Mouse (Mus musculus): Measurements from ENCODE around the gene Rtn4ip1.
A peak's percentile ranks its signal among the peaks of the same experiment; 100 is the strongest.
"Not testable (repeated sequence)": the region's sequence is repeated elsewhere in the genome, so short reads cannot be mapped to it uniquely, and the experiment has no call there.

The Rtn4ip1 gene

DNA sequence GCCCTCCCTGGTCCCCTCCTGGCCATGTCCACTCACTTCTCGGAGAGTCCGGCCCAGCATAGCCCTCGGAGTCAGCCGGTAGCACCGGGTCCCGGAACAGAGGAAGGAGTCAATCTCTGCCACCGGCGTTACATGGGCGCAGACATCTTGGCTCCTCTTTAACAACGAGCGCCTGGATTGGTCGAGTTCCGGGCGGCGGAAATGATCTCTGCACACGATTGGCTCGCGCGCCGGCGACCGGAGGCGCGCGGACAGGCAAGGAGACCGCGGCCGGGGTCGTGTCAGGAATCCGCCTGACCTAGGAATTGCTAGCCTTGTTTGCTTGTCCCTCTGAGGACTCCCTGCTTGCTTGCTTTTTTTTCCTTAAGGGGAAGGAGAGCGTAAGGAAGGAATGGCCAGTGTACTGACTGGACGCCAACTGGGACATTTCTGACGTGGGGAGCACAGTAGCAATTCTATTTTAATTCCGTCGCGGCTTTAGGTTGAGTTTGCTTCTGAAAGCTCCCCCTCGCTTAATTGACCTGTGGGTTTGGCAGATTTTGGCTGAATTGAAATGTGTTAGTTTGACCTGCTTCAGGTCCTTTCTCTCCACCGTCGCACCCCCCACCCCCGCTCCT is at the start of gene Rtn4ip1, which contains the start of gene Qrsl1:
TSS of gene Rtn4ip1 (plus strand) at position 230 of the 617 bp plus-strand sequence.
TSS of gene Qrsl1 (minus strand) at position 168 of the 617 bp plus-strand sequence.
- peak; percentile 96 for DNase-seq

DNA sequence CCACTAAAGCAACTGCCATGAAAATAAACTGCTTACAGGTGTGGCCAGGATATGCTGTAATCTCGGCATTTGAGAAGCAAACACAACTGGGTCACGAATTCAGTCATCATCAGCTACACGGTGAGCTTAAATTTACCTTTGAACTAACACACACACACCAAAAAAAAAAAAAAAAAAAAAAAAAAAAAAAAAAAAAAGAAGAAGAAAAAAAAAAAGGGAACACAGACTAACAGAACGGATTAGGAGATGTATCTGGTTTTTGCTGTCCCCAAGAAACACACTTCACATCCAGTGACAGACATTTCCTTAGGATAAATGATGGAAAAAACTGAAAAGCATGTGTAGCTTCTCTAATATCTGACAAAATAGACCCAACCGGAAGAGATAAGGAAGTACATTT is 49.7 kb upstream of the Rtn4ip1 start:
- no peak for DNase-seq

DNA sequence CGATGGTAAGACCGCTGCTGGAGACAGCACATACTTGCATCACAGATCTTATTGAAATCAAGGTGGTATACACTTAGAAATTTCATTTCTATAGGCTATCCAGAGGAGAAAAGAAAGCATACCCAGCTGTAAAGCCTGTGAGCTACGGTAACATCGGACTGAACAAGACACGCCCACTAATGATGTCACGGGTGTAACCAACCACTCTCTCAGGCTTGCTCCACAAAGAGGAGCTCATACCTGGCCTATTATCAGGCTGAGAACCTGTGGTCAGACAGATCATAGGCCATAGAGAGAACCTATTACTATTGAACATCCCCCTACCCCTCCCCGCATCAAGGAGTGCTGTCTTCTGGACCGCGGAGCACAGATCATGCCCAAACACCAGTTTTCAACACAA is 45.7 kb upstream of the Rtn4ip1 start:
- no peak for DNase-seq

DNA sequence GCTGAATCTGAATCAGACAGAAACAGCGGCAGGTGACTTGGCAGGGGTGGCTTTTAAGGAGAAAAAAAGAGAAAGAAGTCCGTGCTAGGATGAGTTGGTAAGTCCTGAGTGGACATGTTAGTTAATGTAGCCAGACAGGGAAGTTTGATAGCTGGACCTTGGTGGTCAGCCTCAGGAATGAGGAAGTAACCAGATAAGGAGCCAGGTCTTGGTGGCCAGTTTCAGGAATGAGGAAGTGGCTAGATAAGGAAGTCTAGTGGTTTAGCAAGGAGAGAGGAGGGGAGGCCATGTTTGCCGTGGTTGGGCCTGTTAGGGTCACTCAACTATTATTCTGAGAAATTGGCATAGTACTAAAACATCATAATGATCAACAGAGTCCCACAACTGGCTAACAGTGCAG is 45.3 kb upstream of the Rtn4ip1 start:
- DNase-seq: no peak

DNA sequence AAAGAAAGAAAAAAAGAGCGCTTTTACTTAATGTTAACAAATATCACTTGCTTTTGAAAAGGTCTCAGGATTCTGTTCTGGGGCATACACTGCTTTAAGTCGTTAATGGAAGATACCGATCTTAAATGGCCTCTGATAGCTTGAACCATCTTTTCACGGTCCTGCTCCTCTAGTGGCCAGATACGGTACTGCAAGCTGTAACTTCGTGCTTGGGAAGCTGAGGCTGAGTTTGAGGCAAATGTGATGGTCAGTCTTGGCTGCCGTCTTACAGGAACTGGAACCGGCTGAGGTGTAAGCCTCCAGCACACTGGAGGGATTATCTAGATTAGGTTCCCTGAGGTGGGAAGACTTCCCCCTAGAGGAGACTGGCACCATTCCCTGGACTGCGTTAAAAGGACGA is 30.9 kb upstream of the Rtn4ip1 start:
- DNase-seq: peak; percentile 55

DNA sequence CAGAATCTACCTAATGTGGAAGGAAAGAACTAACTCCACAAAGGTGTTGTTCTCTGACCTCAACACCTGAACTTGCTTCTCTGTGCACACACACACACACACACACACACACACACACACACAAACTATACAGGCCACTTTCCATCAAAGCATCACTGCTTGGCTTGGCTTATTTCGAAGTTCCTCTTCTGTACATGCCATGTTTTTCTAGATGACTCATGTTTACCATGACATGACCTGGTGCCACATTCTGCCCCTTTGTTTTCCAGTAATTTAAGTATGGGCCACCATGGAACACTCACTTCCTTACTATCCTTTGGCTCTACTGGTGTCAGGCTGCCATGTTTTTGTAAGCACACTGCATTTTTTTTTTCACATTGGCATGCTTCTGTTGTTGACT is 30.1 kb upstream of the Rtn4ip1 start:
- DNase-seq: no peak

DNA sequence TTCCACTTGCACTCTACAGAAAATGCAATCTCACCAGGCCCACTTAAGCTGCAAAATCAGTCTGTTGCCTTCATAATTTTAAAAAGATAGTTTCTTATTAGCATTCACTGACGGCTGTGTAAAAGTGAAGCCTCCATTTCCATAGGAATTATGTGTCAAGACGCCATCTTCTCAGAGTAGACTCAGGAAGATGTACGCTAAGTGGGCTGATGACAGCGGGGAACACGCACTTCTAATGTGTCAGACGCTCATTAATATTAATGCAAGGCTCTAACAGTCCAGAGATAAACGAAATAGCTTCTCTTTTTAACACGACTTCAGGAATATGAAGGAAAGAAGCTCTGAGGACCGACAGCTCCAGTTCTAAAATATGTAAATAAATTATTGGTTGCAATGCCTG is 13.9 kb upstream of the Rtn4ip1 start:
- DNase-seq: no peak

DNA sequence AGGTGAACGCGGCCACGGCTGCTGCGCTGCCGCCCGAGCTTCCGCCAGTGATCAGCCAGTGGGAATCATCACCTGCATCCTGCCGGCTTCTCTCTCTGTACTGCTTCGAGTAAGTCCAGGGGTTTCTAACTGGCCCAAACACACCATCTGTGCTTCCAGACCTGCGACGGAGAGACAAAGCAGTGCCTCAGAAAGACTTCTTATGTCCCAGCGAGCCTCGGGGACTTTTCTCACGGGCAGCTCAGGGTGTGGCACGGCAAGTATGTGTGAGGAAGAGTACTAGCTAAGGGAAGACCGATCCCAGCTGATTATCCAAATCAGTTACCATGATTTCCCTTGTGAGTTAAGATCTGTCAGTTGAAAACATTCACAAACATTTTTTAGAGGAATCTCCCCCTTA is 12.6 kb upstream of the Rtn4ip1 start:
- no peak for DNase-seq

DNA sequence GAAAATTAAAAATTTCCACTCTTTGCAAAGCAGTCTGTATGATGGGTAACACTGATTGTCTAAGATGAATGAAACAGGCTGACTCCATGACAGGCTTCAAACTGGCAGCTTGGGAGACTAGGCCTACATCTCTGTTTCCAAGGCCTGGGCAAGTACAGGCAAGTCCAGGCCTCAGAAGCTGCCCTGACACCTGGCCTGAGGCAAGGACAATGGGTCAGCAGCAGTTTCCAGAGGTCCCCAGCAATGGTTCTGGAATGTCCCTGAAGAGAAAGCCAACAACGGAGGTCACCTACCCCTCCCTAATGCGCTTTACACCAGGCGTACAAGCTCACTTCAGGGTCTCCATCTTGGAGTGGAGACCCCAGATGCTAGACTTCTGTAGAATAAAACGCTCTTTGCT is 8.6 kb upstream of the Rtn4ip1 start:
- no peak for DNase-seq

DNA sequence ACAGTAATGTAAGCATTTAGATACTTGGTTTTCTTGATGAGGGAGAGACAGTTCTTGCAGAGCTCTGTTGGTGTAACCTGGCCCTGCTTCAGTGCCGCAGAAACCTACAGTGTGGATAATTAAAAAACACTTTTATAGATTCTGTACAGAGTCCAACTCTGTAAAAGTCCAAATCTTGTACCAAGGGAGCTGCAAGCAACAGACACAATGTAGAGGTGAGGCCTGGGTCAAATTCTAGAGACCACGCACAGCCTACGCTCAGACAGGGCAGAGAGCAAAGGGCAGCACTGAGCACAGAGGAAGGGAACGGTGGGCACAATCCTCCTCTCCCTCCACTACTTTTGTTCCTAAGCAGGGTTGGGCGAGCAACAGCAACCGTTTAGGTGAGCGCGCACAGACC is 5.5 kb upstream of the Rtn4ip1 start:
- peak; percentile 18 for DNase-seq

DNA sequence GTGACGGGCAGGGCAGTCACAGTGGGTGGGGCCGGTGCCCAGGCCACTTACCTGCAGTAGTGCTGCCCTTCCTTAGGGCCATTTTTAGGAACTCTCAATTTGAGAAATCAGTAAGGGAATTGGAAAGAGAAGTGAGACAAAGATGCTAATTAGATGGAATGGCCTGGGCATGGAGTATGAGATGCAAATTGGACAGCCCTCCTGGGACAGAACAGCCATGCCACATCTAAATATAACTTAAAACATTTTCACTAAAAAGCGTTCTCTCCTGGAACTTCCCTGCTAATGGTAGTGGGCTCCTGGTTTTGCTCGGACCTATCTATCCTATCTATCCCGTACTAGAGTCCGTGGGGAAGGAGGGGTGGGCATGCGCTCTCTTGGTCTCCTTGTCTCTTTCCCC is 3.3 kb upstream of the Rtn4ip1 start:
- no peak for DNase-seq

DNA sequence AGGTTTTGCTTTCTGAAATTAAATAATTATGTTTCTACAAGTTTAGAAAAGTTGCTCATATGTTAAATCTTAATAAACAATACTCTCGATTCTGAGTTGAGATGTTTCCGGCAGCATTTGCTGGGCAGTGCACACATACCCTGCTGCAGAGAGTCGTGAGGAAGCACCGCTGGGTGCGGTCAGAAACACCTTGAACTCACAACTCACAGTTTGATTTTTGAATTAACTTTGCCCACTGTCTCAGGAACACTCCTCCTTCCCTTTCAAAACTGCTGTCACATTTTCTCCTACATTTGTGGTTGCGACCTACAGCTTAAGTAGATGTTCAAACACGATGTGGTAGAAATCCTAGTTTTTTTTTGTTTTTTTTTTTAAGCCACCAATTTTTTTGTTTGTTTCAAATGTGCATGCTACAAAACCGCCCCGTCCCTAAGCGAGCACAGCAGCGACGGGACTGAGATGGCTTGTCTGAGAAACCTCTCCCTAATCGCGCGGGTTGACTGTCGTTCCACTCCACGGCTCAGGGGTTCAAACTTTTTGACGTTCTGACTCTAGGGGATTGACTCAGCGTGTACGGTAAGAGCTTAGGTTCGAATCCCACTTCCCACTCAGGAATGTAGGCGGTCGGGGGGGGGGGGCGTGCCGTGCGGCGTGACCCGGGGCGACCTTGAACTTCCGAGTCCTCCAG is 580 bp upstream of the Rtn4ip1 start:
- DNase-seq: no peak

DNA sequence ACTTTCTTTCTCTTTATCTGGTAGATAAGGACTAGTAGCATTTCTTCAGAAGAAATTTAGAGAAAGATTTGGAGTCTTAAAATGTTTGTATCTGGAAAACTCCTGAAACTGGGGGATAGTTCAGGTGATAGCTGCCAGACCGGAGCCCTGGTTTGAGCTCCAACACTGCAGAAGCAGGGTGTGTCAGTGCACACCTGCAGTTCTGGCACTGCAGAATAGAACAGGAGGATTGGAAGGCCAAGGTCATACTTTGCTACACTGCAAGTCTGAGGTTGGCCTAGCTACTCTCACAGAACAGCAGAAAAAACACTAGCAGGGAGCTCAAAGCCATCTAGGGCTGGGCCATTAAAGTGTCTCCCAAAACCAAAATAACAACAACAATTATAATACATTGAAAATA is 3.0 kb downstream of the Rtn4ip1 start:
- no peak for DNase-seq

DNA sequence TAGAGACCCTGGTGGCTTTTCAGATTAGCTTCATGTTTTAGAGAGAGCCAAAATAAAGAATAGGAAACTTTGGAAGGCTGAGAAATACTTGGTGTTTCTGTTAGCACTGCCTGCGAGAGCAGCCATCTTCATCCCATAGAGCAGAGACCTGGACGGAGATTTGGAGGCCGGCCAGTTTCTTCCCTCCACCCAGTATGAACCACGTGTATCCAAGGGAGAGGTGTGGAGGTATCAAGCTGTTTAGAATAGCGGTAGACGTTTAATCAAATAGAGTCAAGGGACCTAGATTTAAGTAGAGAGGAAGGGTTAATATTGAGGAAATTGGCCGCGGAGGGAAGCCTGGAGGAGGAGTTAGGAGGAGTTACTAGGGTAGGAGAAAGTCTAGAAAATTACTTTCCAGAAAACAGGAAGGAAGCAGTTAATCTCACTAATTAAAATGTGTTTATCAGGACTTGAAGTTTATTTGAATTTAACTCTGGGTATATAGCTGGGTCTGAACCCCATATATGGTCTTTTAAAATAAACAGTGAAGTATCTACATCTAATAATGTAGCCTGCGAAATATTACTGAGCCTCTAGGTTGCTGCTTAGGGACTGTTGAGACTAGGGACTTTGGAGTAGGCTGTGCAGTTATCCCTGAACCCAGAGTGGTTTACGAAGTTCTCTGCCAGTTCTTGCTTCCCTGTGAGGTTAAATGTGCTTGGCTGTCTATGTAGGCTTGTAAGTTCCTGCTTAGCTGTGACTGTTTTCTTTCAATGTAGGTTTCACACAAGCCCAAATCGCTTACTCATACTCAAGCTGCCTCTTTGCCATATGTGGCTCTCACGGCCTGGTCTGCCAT is 8.6 kb downstream of the Rtn4ip1 start:
- DNase-seq: no peak

DNA sequence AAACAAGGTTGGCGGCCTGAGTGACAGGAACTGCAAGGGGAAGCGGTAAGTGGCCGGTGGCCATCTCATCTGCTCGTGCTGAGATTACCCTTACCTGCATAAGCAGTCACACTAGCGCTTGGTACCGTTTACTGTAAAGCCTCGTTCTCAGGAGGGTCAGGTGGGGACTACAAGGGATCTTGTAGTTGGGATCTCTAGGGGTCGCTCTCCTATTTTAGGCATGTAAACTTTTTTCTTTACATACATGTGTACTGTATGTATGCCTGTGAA is 9.2 kb downstream of the Rtn4ip1 start:
- no peak for DNase-seq

DNA sequence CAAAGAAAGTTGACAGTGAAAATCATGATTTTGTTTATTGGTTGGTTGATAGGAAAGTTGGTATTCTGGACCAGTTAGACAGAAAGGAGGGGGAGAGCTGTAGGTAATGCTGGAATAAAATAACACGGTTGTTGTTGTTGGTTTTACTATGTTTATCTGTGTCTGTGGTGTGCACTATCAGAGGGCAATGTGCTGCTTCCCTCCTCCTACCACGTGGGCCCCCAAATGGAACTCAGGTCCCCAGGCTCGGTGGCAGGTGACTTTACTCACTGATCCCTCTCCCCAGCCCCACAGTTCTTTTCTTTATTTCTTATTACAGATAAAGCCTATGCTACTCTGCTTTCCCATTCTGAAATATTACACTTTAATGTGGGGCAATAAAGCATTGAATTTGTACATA is 10.6 kb downstream of the Rtn4ip1 start:
- DNase-seq: no peak

DNA sequence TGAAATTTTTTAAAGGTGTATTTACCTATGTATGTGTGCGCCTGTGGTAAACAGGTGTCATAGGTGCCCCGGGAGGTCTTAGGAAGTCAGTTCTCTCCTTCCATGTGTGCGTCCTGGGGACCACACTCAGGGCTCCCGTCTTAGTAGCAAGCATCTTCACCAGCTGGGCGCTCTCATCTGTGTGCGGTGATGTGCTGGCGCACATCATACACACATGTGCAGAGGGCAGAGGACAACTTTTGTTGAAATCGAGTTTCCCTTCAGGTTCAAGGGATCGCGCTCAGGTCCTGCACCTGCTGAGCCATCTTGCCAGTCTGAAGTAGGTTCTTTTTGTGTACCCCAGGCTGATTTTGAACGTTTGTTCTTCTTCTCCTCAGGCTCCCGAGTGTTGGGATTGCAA is 14.6 kb downstream of the Rtn4ip1 start:
- no peak for DNase-seq

DNA sequence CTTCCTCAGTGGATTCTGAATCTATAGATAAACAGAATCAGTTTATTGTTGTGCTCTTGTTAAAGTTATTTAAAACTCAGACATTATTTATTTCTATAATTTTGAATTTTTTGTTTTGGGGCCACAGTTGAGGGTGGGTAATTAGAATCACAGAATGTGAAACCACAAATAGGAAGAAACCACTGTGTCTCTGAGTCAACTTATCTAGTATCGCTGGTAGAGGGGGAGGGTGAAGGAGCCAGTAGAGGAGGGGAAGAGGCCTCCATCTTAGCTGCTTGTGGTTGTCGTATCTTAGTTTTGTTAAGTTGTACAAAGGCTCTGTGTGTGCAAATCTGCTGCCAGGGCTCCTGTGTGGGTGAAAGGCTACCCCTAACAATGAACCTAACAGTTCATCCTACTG is 15.1 kb downstream of the Rtn4ip1 start:
- DNase-seq: no peak

DNA sequence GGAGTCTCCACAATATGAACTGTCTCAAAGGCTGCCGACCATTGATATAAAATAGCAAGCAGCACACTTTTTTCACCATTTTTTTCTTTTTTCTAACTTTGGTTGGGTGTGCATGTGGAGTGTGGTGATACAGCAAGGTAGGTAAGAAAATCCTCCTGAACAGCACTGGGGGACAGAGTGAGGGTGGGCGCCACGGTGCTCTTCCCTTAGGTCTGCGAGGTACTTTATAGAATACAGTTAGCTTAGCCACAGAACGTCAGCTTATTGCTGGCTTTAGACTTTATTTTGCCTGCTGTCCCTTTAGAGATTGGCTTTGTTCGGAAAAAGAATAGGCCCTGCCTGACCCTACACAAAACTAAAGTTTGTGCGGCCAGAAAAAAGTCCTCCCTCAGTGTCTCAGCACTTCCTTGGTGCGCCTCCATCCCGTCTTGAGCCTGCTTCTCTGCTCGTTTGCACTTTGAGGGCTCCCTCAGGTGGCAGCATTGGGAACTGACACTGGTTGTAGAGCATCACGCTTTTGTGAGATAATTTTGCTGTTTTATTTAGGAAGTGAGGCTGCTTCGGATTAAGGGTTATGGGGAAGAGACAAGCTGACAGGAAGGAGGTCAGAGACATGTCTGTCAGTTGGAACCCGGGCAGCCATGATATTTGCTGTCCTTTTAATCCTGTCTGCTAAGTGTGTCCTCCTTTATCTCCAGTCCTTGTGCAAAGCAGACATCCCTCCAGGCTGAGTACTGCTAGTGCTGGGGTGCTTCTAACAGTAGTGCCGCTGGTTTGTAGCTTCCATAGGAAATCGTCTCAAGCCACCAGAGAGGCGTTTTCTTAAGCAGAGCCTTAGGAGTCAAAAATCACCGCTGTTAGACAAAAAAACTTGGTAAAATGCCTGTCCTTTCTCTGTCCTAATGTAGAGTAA is 17.3 kb downstream of the Rtn4ip1 start:
- DNase-seq: peak; percentile 93

DNA sequence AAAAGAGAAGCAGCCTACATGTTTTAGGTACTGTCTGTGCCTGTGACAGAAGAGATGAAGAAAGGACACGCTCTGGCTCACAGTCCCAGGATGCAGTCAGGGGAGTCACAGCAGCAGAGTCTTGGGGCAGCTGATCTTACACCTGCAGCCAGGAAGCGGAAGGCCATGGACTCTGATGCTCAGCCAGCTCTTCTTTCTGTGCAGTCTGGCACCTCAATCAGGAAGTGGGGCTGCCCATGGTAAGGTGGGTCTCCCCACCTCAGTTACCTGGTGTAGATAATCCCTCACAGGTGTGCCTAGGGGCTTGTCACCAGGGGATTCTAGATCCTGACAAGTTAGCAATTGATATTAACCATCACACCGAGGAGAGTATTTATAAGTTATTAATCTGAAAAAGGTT is 21.5 kb downstream of the Rtn4ip1 start:
- DNase-seq: no peak

DNA sequence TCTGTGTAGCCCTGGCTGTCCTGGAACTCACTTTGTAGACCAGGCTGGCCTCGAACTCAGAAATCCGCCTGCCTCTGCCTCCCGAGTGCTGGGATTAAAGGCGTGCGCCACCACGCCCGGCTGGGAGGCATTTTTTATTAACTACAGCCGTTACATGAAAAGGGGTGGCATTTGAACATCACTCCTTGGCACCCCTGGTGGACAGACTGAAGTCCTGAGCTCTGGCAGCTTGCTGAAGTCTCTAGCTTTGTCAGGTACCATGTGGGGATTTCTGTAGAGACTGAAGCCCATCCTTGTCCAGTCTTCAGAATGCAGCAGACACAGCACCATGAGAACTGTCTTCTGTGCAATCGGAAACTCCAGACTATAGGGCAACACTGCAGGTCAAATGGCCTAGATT is 24.2 kb downstream of the Rtn4ip1 start:
- DNase-seq: not testable (repeated sequence)

DNA sequence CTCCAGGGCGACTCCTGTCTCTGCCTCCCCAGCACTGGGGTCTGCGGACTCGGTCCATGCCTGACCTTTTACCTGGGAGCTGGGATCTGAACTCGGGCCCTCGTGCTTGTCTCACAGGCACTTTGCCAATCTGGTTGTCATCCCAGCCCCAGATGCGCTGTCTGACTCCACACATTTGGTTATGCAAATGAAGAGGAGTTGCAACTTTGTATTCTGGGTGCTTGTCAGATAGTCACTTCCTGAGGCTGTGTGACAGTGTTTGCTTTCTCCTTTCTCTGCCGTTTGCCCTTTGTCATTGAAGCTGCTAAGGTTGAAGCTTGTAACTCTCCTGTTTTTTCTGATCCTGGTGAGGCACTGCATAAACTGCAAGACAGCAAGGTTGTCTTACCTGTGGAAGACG is 26.1 kb downstream of the Rtn4ip1 start:
- DNase-seq: no peak

DNA sequence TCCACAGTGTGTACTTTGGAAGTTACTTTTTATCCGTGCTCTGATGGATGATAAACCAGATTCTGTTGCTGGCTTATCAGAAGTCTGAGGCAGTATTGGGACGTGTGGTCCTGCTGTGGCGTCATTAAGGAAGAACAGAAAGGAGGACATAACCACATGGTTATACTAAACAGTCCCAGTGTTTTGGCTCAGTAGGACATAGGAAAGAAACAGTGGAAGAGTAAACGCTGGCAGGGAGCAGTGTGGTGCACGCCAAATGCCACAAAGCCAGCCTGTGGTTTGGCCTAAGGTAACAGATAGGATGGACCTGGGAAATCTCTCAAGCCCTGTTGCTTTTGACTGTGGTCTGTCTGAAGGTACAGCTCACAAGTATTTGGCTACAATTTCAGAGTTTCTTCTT is 27.0 kb downstream of the Rtn4ip1 start:
- DNase-seq: no peak

Data from kidney, postnatal 10 days (tissue).